Mouse (Mus musculus): Measurements from ENCODE around the gene Apol6. TPM values are rescaled to one million over a fixed set of nuclear protein-coding genes. Genes with fewer than 3 reads are reported as not detected.

The Apol6 gene
- polyA plus RNA-seq, 1 experiment = not detected

GRCm38 (mm10) chr15:77036320-77036988 lies 8.1 kb upstream of the Apol6 start:
- no peak for TF ChIP-seq POLR2A (IDR thresholded peaks at IDR 0.05; ENCODE audit: borderline replicate concordance, control insufficient read depth, low read depth, low read length)
- no peak for TF ChIP-seq CTCF (IDR thresholded peaks at IDR 0.05; ENCODE audit: control insufficient read depth, insufficient read depth, low read length)

GRCm38 (mm10) chr15:77036989-77037277 lies 7.6 kb upstream of the Apol6 start:
- WGBS = 48% methylated on average over 2 of the region's 2 CpGs
- Histone ChIP-seq H3K4me1 (ENCODE audit: control insufficient read depth, insufficient read depth, low read length) (no peaks in the 10 kb centered on the region), H3K4me3 (replicated peaks; ENCODE audit: control insufficient read depth, low read depth, low read length) (no peak overlapping the region), H3K27ac (ENCODE audit: control insufficient read depth, insufficient read depth, low read depth, low read length, poor library complexity) (no peak overlapping the region)
- TF ChIP-seq POLR2A (IDR thresholded peaks at IDR 0.05; ENCODE audit: borderline replicate concordance, control insufficient read depth, low read depth, low read length) = no peak
- no peak for TF ChIP-seq CTCF (IDR thresholded peaks at IDR 0.05; ENCODE audit: control insufficient read depth, insufficient read depth, low read length)

More at GRCm38 (mm10) chr15:77036320-77036988, 8.1 kb upstream of the Apol6 start:
- H3K4me3 ChIP-seq (replicated peaks; ENCODE audit: control insufficient read depth, low read depth, low read length) = no peak overlapping the region
- H3K27ac ChIP-seq (ENCODE audit: control insufficient read depth, insufficient read depth, low read depth, low read length, poor library complexity) = no peak overlapping the region
- WGBS = 78% methylated on average over 11 of the region's 11 CpGs
- no peaks in the 10 kb centered on the region for H3K4me1 ChIP-seq (ENCODE audit: control insufficient read depth, insufficient read depth, low read length)

- WGBS = 20% methylated on average over 11 of the region's 11 CpGs
- TF ChIP-seq POLR2A (IDR thresholded peaks at IDR 0.05; ENCODE audit: borderline replicate concordance, control insufficient read depth, low read depth, low read length) = no peak
- no peak for TF ChIP-seq CTCF (IDR thresholded peaks at IDR 0.05; ENCODE audit: control insufficient read depth, insufficient read depth, low read length)
- Histone ChIP-seq H3K4me1 (ENCODE audit: control insufficient read depth, insufficient read depth, low read length) (no peaks in the 10 kb centered on the region), H3K27ac (ENCODE audit: control insufficient read depth, insufficient read depth, low read depth, low read length, poor library complexity) (no peak overlapping the region), H3K4me3 (replicated peaks; ENCODE audit: control insufficient read depth, low read depth, low read length) (no peak overlapping the region)
Observed at GRCm38 (mm10) chr15:77037278-77038161, 7.0 kb upstream of the Apol6 start.

GRCm38 (mm10) chr15:77039211-77039700 lies 5.3 kb upstream of the Apol6 start:
- Histone ChIP-seq H3K4me3 (replicated peaks; ENCODE audit: control insufficient read depth, low read depth, low read length) (no peak overlapping the region), H3K4me1 (ENCODE audit: control insufficient read depth, insufficient read depth, low read length) (no peaks in the 10 kb centered on the region), H3K27ac (ENCODE audit: control insufficient read depth, insufficient read depth, low read depth, low read length, poor library complexity) (no peak overlapping the region)
- no peak for TF ChIP-seq POLR2A (IDR thresholded peaks at IDR 0.05; ENCODE audit: borderline replicate concordance, control insufficient read depth, low read depth, low read length)
- TF ChIP-seq CTCF (IDR thresholded peaks at IDR 0.05; ENCODE audit: control insufficient read depth, insufficient read depth, low read length) = no peak
- 86% methylated on average over 8 of the region's 9 CpGs for WGBS

GRCm38 (mm10) chr15:77040784-77041183 lies 3.7 kb upstream of the Apol6 start:
- 4% methylated on average over 3 of the region's 3 CpGs for WGBS
- no peak overlapping the region for H3K4me3 ChIP-seq (replicated peaks; ENCODE audit: control insufficient read depth, low read depth, low read length)
- no peak for TF ChIP-seq POLR2A (IDR thresholded peaks at IDR 0.05; ENCODE audit: borderline replicate concordance, control insufficient read depth, low read depth, low read length)
- TF ChIP-seq CTCF (IDR thresholded peaks at IDR 0.05; ENCODE audit: control insufficient read depth, insufficient read depth, low read length) = no peak
- no peak overlapping the region for H3K27ac ChIP-seq (ENCODE audit: control insufficient read depth, insufficient read depth, low read depth, low read length, poor library complexity)
- no peaks in the 10 kb centered on the region for H3K4me1 ChIP-seq (ENCODE audit: control insufficient read depth, insufficient read depth, low read length)

- no peak for TF ChIP-seq POLR2A (IDR thresholded peaks at IDR 0.05; ENCODE audit: borderline replicate concordance, control insufficient read depth, low read depth, low read length)
- TF ChIP-seq CTCF (IDR thresholded peaks at IDR 0.05; ENCODE audit: control insufficient read depth, insufficient read depth, low read length) = no peak
- H3K4me1 ChIP-seq (ENCODE audit: control insufficient read depth, insufficient read depth, low read length) = no peaks in the 10 kb centered on the region
- 80% methylated on average over 10 of the region's 10 CpGs for WGBS
- no peak overlapping the region for H3K27ac ChIP-seq (ENCODE audit: control insufficient read depth, insufficient read depth, low read depth, low read length, poor library complexity)
- H3K4me3 ChIP-seq (replicated peaks; ENCODE audit: control insufficient read depth, low read depth, low read length) = no peak overlapping the region
Observed at GRCm38 (mm10) chr15:77045609-77046008, 1.1 kb downstream of the Apol6 start.

GRCm38 (mm10) chr15:77050570-77050969 lies 6.0 kb downstream of the Apol6 start, which contains the start of gene Mb:
Gene Mb (minus strand): TSS chr15:77050670.
- TF ChIP-seq POLR2A (IDR thresholded peaks at IDR 0.05; ENCODE audit: borderline replicate concordance, control insufficient read depth, low read depth, low read length) = no peak
- TF ChIP-seq CTCF (IDR thresholded peaks at IDR 0.05; ENCODE audit: control insufficient read depth, insufficient read depth, low read length) = no peak
- Histone ChIP-seq H3K4me3 (replicated peaks; ENCODE audit: control insufficient read depth, low read depth, low read length) (no peak within 1 kb of the TSS), H3K4me1 (ENCODE audit: control insufficient read depth, insufficient read depth, low read length) (no peaks in the 10 kb centered on the region), H3K27ac (ENCODE audit: control insufficient read depth, insufficient read depth, low read depth, low read length, poor library complexity) (no peak within 1 kb of the TSS)
- 88% methylated on average over 10 of the region's 10 CpGs for WGBS

- TF ChIP-seq CTCF (IDR thresholded peaks at IDR 0.05; ENCODE audit: control insufficient read depth, insufficient read depth, low read length) (no peak), POLR2A (IDR thresholded peaks at IDR 0.05; ENCODE audit: borderline replicate concordance, control insufficient read depth, low read depth, low read length) (no peak)
Observed at GRCm38 (mm10) chr15:77052176-77052575, 7.6 kb downstream of the Apol6 start.

More at GRCm38 (mm10) chr15:77052176-77052575, 7.6 kb downstream of the Apol6 start:
- Histone ChIP-seq H3K27ac (ENCODE audit: control insufficient read depth, insufficient read depth, low read depth, low read length, poor library complexity) (no peak overlapping the region), H3K4me3 (replicated peaks; ENCODE audit: control insufficient read depth, low read depth, low read length) (no peak overlapping the region), H3K4me1 (ENCODE audit: control insufficient read depth, insufficient read depth, low read length) (no peaks in the 10 kb centered on the region)
- WGBS = 24% methylated on average over 1 of the region's 1 CpGs
